Mouse (Mus musculus) spleen, adult 18-20 months (tissue): ENCODE data around the gene Mier2.

Experiments
- DNase-seq, 2 experiments: peaks; one replicate each; pipeline ENCODE4 v3.0.0; 2022; ENCODE audit warnings: mixed read lengths in 2 of 2

Mier2 gene

DNA sequence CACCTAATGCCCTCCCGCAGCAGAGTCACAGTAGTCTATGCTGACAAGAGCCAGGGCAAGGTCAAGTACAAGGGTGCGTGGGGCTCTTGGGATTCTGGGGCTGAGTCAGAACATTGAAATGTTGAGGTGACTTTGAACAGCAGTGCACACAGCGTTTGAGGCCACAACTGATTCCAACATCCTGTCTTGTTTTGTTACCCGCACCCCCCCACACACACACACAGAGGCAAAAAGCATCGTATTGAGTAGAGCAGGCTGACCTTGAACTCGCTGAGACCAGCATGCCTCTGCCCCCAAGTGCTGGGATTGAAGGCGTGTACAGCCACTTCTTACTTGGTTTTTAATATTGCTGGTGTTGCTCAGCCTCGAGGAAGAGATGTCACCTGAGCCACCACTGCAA is 19.4 kb upstream of the Mier2 start:
- no peak for DNase-seq

DNA sequence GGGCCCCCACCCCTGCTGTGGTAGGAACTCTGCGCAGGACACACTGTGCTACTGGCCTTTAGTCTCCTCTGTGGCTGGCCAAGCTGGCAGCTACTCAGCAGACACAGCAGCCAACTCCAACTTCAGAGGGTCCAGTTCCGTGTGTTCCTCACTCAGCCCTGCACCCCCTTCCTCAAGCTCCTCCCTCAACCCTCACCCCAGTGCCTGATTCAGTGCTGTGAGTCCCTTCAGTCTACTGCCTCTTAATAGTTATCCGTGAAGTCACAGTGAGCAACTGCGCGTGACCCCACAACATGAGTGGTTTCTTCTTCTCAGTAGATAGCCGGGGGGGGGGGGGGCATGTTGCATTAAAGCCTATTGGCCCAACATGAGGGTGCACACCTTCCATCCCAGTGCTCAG is 18.6 kb upstream of the Mier2 start:
- DNase-seq, result no peak

DNA sequence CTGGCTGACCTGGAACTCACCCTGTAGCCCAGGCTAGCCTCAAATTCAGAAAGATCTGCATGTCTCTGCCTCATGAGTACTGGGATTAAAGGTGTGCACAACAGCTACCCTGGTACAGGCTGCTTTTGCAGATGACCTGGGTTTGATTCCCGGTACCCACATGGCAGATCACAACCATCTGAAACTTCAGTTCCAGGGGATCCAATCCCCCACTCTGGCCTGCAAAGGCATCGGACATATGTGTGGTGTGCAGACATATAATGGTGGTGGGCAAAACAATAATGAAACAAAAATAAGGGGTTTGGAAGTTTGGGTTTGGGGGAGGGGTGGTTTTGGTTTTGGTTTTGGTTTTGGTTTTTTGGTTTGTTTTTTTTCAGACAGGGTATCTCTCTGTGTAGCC is 16.3 kb upstream of the Mier2 start:
- no peak for DNase-seq

DNA sequence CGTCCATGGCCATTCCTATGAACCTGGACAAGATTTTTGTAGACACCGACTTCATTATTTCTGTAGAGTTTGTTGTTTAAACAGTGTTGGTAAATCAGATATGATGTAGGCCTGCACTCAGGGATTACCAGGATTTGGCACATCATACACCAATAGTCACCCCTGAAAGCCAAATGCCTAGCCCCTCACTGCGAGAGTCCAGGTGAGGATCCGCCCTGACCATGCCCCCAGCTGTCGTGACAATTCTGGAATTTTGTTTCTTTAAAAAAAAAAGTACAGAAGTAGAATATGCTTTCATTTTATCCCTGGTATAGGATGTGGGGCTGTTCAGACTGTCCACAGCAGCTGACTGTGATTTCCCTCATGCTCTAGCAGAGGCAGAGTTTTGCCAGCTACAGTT is 14.9 kb upstream of the Mier2 start:
- no peak for DNase-seq

DNA sequence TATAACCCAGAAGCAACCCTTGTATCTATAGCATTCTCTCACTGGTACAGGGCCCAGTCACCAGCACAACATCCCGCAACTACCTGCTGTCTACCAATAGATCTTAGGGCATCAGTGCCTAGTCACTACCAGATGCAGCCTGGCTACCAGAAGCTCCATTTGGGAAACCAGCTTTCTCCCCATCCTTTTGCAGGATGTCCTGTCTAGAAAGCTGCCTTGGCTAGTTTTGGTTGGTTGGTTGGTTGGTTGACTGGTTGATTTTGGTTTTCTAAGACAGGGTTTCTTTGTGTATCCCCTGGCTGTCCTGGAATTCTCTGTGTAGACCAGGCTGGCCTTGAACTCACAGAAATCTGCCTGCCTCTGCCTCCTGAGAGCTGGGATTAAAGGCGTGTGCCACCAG is 4.7 kb upstream of the Mier2 start:
- no peak for DNase-seq

DNA sequence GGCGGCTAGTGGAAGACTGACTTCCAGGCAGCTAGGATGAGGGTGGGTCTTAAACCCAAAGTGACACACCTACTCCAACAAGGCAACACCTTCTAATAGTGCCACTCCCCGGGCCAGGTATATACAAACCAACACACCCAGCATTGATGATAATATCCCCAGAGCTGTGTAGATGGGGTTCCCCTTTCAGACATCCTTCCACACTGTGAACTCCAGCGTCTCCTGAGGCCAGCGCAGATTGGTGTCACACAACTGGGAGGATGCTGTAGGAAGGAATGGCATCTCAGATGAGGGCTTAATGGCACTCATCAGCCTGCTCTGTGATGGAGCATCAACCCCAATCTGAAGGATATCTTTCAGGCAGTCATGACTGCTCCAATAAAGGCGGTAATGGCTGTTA is 2.5 kb upstream of the Mier2 start:
- no peak for DNase-seq

DNA sequence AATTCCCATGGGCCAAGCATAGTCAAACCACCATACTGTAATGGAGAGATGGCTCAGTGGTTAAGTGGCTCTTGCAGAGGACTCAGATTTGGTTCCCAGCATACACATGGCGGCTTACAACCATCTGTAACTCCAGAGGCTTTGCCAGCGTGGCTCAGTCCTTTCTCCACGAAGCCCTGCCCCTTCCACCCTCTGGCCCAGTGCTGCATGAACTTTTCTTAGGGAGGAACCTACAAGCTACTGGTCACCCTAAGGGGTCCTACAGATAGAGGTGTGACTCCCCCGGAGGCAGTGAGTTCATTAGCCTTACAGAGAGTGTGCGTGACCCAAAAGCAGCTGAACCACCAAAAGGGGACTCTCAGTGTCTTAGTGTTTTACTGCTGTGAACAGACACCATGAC is 2.0 kb upstream of the Mier2 start:
- no peak for DNase-seq

DNA sequence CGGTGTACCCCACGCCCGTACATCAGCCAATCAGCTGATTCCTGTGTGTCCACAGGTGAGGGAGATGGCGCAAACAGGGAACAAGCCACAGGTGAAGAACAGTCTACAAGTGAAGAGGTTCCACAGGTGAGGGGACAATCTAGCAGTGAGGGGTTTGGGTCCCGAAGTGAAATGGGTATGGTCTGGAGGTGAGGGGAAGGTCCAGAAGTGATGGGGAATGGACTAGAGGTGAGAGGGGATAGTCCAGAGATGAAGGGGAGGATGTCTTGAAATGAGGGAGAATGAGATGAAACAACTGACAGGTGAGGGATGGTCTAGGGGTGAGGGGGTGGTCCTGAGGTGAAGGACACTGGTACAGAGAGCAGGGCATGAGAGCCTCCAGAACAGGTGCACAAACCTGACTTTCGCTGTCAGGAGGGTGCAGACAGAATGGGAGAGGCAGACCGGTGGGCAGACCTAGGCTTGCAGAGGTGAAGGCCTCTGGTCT is 282 bp upstream of the Mier2 start:
- no peak for DNase-seq

DNA sequence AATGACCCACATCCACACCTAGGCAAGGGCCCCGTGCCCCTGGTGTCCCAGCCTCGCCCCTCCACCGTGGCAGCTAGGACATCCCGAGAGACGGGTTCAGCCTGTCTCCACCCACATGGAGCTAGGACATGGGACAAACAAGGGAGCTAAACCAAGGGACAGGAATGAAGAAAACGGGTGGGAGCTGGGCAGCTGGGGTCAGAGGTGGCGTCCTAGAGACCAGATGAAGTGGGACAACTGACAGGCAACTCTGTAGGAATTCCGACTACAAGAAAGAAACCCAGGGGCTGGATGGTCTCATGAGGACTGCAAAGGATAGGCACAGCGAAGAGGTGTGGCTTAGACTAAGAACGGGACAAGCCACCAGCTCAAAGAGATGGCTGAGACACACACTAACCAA is 1.3 kb downstream of the Mier2 start:
- no peak for DNase-seq

DNA sequence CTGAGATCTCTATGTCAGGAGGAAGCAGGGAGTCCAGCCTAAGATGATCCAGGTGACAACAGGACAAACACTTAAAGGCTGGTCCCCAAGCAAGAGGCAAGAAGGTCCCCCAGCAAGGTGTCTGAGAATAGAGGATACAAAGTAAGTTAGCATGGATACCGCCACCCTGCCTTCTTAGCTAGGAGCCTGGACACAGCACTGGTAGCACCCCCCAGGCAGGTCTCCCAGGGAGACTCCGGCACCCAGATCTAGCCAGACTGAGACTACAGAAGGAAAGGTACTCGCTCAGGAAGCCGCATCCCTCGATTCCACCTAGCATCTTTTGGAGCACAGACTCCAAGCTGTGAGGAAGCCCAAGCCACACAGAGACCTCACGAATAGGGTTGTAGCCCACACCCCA is 1.8 kb downstream of the Mier2 start:
- DNase-seq, result no peak

DNA sequence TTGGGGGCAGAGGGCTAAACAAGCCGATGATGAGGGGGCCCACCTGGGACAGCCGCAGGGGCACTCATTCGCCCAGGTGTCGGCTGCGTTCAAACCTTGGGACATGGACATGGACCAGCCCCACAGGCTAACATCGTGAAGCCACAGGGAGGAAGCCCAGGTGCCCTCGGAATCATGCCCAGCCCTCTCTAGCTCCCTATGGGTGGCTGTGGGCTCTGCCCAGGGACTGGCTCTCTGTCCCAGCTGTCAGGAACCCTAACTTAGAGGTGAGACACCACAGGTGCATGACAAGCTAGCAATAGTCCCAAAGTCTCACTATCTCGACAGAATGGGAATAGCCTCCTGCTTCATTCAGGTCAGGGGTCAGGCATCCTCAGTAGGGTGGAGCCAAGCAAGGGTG is 2.5 kb downstream of the Mier2 start:
- no peak for DNase-seq

DNA sequence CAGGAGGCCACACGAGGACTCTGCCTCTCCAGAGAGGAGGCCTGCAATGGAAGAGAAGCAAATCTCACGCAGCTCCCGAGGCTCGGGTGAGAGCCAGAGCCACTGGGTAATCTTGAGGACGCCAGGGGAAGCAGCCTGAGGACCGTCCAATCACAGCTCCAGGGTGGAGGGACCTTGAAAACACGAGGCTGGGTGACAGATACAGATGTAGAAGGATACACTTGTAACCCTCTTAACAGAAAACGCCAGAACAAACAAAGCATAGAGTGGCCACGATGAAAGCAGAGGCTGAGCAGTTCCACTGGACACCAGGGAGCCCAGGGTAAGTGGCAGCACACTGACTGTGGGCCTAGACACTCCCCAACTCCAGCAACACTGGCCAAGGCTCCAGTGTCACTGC is 4.6 kb downstream of the Mier2 start:
- no peak for DNase-seq

DNA sequence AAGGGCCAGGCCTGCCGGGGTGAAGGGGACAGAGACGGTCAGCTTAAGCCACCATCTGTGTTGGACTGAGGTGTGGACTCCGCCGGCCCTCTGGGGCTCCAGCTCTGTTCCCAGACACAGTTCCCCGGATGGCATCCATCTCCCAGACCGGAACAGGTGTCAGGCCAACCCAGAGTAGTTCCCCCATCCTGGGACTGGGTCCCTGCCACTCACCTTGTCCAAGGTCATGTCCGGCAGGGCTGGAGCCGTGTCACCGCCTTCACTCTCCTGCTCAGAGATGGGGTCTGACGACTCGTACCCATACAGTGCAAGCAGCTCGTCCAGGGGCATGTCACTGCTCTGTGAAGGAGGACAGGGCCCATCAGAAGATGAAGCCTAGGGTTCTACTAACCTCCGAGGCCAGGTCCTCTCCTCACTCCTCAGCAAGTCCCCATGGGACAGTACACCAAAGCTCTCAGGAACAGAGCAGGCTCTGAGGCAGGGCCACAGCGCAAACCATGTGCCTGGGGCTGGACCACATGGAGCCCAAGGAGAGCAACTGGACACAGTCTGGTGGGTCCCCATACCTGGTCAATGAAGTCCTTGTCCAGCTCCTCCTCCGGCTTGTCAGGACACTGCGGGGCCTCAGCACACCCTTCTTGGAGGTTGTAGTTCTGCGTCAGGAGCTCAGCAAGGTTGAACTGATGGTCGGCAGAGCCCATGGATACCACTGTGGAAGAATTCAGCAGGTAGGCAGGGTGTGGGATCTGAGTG is 5.9 kb downstream of the Mier2 start:
- no peak for DNase-seq

DNA sequence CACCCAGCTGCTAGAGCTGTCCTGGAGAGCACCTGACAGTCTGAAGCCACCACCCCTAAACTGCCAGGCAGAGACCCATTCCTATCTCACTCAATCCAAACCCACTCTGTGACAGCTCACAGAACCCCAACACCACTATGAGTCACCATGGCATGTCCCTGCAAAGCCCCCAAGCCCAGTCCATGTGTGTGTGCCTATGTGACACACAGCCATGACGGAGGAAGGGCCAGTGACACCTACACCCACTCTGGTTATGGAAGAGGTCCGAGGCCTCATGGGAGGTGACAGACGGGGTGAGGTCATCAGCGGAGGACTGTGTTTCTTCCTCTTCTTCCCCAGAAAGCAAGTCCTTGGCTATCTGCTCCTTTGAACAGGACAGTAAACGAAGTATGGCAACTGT is 6.5 kb downstream of the Mier2 start:
- no peak for DNase-seq

DNA sequence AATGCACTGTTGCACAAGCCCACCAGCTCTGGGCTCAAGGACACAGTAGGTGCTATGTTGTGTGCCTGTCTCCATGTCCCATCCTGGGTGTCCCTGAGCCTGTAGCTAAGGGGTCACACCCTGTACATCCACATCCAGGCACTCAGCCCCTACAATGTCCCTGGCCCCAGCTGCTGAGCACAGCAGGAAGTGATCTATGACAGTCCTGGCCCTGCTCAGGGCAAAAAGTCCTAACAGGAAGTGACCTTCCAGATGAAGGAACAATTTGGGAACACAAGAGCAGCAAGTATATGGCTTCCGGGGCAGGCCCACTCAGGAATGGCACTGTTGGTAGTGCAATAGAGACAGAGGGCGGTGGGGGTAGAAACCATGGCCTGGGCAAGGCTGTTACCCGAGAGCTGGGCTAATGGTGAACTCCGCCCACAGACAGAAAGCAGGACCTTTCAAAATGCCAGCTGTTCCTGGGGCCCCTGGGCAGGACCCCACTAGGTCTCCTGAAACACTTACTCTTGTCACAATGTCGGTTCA is 7.8 kb downstream of the Mier2 start:
- DNase-seq, result no peak

DNA sequence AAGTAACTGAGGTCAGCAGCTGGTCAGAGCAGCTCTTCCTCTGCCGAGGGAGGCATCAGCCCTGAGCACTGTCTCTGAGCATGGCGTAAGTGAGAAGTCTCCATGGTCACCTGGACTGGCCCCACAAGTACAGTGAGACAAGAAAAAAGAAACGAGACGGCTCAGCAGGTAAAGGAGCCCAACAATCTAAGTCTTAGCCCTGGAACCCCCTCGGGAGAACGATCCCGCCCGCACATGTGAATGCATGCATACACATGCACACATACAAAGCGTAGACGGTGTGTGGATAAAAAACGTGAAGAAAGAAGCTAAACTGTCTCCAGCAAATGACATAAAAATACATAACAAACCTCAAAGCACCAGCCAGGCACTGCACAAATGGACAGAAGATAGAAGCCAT is 8.5 kb downstream of the Mier2 start:
- DNase-seq, result no peak

DNA sequence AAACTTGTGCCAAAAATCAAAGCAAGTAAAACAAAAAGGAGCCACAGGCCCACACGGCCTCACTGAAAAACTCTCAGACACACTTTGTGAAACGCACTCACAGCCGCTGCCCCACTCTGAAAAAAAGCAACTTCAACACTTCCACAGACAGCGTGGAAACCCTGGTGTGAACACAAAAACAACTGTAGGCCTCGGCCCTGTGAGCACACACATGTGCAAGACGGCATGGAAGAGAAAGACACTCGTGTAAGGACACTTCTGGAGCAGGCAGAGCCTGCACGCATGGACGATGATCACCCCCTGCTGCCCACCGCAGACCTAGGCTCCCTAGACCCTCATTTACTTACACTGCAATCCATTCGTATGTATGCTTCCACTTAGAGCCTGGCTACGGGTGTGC is 9.1 kb downstream of the Mier2 start:
- no peak for DNase-seq

DNA sequence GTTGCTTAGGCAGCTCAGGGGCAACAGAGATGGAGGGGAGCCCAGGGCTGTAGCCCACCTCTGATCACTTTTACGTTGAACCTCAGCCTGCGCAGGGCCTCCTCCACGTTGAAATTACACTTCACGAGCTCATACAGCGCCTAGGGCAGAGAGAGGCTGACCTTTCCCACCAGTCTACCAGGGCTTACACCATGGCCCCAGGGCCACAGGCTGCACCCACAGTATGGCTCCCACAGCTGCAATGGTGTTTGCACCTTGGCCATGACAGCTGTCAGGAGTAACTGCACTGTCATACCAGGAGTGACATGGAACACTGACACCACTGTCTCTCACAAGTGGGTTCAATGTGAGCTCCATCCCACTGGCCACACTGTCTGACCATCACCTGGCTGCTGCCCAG is 10.4 kb downstream of the Mier2 start:
- no peak for DNase-seq

DNA sequence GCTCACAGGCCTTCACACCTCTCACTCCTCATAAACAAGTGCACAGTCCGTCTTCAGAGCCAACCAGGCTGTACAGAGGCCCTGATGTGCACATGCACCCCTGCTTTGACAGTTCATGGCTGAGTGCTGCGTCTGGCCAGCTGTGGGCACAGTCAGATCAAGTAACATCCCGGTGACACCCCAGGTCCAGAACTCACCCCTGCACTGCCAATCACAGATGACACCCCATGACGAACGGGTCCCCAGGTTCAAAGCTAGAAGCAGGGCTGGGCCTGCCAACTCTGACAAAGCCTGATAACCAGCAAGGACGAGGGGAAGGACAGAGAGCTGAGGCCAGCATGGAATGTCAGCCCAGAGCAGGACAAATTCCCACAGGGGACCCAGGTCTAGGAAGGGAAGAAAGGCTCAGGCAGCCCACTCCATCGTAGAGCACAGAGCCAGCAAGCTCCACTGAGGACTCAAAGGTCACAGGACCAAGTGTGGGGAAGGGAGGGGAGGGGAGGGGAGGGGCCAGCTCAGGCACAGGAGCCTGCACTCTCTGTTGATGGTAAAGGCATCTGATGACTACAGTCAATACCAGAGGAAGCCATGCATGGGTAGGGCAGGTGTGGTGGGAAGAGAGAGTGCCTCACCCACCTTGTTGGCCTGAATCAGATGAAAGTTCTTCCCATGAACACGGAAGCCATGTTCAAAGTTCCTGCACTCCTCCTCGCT is 11.0 kb downstream of the Mier2 start:
- DNase-seq, result no peak

DNA sequence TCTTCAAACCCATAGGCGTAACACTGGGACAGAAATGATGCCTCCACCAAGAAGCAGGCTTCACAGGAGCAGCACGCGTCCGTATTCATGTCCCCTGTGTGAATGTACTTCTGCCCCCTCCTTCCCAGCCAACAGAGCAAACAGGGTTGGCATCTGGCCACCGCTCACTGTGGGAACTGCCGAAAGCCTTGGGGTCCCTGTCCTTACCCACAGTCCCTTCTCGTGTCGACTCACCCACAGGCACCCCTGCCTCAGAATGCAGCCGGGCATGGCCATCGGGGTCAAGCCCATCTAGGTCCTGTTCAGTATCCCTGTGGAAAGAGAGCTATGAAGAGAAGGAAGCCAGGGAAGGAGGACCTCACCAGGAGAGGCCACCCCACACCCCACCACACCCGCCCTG is 12.8 kb downstream of the Mier2 start:
- DNase-seq, result no peak

DNA sequence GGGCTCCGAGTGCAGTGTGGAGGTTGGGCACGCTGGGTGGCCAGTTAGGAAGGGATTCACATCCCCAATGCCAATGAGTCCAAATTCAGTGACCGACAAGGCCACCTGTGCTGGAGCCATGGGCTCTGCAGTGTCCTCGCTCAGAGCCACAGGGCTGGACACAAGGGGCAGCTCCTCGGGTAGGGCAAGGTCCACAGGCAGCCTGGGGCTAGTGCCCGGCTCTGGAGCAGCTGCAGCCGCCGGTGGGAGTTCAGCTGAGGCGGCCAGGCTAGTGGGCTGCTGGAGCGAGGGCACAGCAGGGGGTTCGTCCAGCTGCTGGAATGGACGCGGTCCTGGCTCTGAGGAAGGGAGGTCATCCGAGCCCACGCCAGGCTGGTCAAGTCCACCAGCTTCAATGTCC is 13.5 kb downstream of the Mier2 start:
- DNase-seq, result peak in 1 of 2 experiments; percentile 4

DNA sequence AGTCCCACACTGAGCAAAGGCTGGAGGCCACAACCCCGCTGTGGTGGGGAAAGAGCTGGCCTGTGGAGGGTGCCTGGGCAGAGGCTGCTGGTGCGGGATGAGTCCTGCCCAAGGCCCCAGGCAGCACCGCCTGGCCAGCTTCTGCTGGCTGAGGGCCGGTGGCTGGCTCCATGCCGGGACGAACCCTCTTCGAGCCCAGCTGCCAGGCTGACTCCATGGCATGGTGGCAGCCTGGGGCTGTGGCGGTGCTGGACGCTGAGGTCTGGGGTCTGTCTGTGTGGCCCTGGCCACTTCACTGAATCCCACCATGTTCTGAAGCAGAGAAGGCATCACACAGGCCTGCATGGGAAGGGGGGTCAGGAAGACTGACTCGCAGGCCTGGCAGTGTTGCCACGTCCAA is 14.3 kb downstream of the Mier2 start:
- no peak for DNase-seq

DNA sequence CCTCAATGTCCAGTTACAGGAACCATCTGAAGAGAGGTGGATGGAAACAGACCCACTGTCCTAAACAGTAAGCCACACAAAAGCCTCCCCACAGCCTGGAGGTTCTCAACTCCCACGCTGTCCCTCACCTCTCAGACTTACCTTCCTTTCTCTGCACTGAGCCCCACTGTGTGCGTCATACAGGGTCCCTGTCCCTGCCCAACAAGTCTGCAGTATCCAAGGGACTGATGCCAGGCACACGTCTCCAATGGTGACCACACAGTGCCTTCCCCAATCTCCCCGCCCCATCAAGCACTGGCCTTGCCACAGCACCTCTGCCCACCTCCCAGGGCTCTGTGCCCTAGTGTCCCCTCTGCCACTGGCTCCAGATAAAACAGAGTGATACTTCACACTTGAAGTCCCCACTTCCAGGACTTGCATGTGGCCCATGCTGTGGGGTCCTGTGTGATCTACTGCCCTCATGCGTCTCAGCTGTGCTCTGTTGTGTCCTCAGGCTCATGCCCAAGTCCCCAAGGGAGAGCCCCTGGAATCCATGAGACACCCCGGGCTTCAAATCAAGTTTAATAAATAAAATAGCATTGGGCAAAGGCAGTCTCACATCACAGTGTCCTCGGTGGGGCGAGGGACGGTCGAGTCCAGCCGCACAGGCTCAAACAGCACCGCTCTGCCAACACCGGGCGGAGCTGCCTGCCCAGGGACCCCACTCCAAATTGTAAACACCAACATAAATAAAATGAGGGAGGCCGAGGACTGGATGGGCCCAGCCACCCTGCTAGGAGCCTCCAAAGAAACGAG is 15.1 kb downstream of the Mier2 start:
- peak in 1 of 2 experiments; percentile 3 for DNase-seq

DNA sequence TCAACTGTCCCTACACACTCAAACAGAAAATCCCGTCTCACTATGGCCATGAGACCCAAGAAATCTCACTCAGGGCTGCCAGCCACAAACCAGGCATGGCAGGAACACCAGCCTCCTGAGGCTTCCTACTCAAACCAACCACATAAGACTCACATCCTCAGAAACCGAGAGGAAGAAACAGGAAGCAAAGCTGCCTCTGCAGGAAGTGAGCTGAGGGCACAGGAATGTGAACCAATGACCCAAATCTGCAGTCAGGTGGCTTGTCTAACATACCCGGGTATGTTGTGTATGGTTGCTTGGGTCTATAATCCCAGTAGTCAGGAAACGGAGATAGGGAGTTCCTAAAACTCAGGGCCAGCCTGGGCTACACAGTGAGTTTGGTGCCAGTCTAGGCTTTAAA is 16.1 kb downstream of the Mier2 start:
- DNase-seq, result no peak
